Mouse (Mus musculus) small intestine, adult 2 months (tissue): ENCODE results near the gene Cd209a. TPM values are rescaled to one million over a fixed set of nuclear protein-coding genes. Genes with fewer than 3 reads are reported as not detected.

Experiments
- H3K27ac ChIP-seq: fragments of 200-500 bp; 2 replicates; pipeline ENCODE4 v1.5.1; 2012; ENCODE audit warnings: low read depth, low read length, control low read depth, inconsistent platforms; ENCODE audit not compliant: insufficient read depth
- H3K27me3 ChIP-seq: fragments of 200-500 bp; 2 replicates; pipeline ENCODE4 v1.6.1; 2012; ENCODE audit warnings: mild to moderate bottlenecking, moderate library complexity, low read length, inconsistent platforms; ENCODE audit not compliant: control insufficient read depth, insufficient read depth
- H3K36me3 ChIP-seq: fragments of 200-500 bp; 2 replicates; pipeline ENCODE4 v1.6.1; 2012; ENCODE audit warnings: mild to moderate bottlenecking, low read length, control low read depth, inconsistent platforms; ENCODE audit not compliant: control insufficient read depth, insufficient read depth
- H3K4me1 ChIP-seq: fragments of 200-500 bp; 2 replicates; pipeline ENCODE4 v1.6.1; 2012; ENCODE audit warnings: low read length, inconsistent platforms, mixed read lengths; ENCODE audit not compliant: control insufficient read depth, insufficient read depth, insufficient read length
- H3K4me3 ChIP-seq: fragments of 200-500 bp; 2 replicates; pipeline ENCODE4 v1.5.1; 2012; ENCODE audit warnings: low read depth, mild to moderate bottlenecking, control low read depth, inconsistent platforms, low read length, moderate library complexity
- CTCF ChIP-seq: fragments of 200-500 bp; IDR thresholded peaks from 2 replicates; pipeline ENCODE4 v1.5.1; 2012; ENCODE audit warnings: low read depth, mild to moderate bottlenecking, control low read depth, inconsistent platforms, low read length, moderate library complexity, mixed read lengths; ENCODE audit not compliant: insufficient replicate concordance, insufficient read length; ENCODE audit errors: extremely low read depth
- POLR2A ChIP-seq: fragments of 200-500 bp; IDR thresholded peaks from 2 replicates; pipeline ENCODE4 v1.6.1; 2012; ENCODE audit warnings: low read depth, mild to moderate bottlenecking, control low read depth, inconsistent platforms, low read length, moderate library complexity
- WGBS: fragments of 180-500 bp; shearing (Covaris S2); methylation state at CpG from one replicate; pipeline ENCODE4 v1.1.7; 2018; 5-methylcytosine and 5-hydroxymethylcytosine counted together
- polyA plus RNA-seq: library from polyadenylated mRNA; depleted of rRNA; stranded (reverse); fragments of >200 nt; gene quantifications from 2 replicates; pipeline ENCODE4 v1.2.3, GENCODE M21; 2012; rRNA removed

Cd209a gene
- polyA plus RNA-seq, 1 experiment = 0.91 TPM

- no peak within 1 kb of the TSS for H3K27ac ChIP-seq
- 62% methylated on average over 3 of the region's 3 CpGs for WGBS
- H3K36me3 ChIP-seq = no peaks in the 10 kb centered on the region
- no peaks in the 10 kb centered on the region for H3K27me3 ChIP-seq
- H3K4me3 ChIP-seq = no peak within 1 kb of the TSS
- no peaks in the 10 kb centered on the region for H3K4me1 ChIP-seq
- no peak for TF ChIP-seq POLR2A
- no peak for TF ChIP-seq CTCF
Measured at GRCm38 (mm10) chr8:3694121-3694520, 54.7 kb downstream of the Cd209a start, which contains the start of gene Fcer2a. Gene Fcer2a, minus strand, starts transcription at chr8:3694175.

Other genes starting within 250 kb of the Cd209a start
- gene Mcoln1, start 248.5 kb downstream of the Cd209a start, polyA plus RNA-seq = 123 and 389 TPM in 2 replicates
- 40.3 and 88.6 TPM in 2 replicates for gene Pnpla6, start 233.6 kb downstream of the Cd209a start, polyA plus RNA-seq
- 0.51 and 3.4 TPM in 2 replicates for gene C330021F23Rik, start 181.0 kb downstream of the Cd209a start, polyA plus RNA-seq
- 58.8 and 136 TPM in 2 replicates for gene Camsap3, start 161.7 kb downstream of the Cd209a start, polyA plus RNA-seq
- gene Xab2, start 127.7 kb downstream of the Cd209a start, polyA plus RNA-seq = 18.1 and 44.3 TPM in 2 replicates
- 1.8 and 2.5 TPM in 2 replicates for gene Pet100, start 127.4 kb downstream of the Cd209a start, polyA plus RNA-seq
- gene Pcp2, start 123.4 kb downstream of the Cd209a start, polyA plus RNA-seq = not detected in 2 replicates
- gene Stxbp2, start 118.0 kb downstream of the Cd209a start, polyA plus RNA-seq = 134 and 330 TPM in 2 replicates
- gene Retn, start 93.2 kb downstream of the Cd209a start, polyA plus RNA-seq = 0.23 and 0.38 TPM in 2 replicates
- 0.14 TPM in 1 of 2 replicates, not detected in the other for gene Mcemp1, start 83.2 kb downstream of the Cd209a start, polyA plus RNA-seq
- gene Fcor, start 76.6 kb downstream of the Cd209a start, polyA plus RNA-seq = 1.6 TPM in 1 of 2 replicates, not detected in the other
- gene Trappc5, start 72.7 kb downstream of the Cd209a start, polyA plus RNA-seq = 17.9 and 32.1 TPM in 2 replicates
- gene Fcer2a, start 54.8 kb downstream of the Cd209a start, polyA plus RNA-seq = 1.0 and 4.4 TPM in 2 replicates
- 0.11 TPM in 1 of 2 replicates, not detected in the other for gene Clec4g, start 28.3 kb downstream of the Cd209a start, polyA plus RNA-seq
- not detected in 2 replicates for gene Cd209e, start 105.3 kb upstream of the Cd209a start, polyA plus RNA-seq
- 0.56 TPM in 1 of 2 replicates, not detected in the other for gene Cd209d, start 129.6 kb upstream of the Cd209a start, polyA plus RNA-seq
- 0.47 and 0.60 TPM in 2 replicates for gene Cd209b, start 177.9 kb upstream of the Cd209a start, polyA plus RNA-seq
- gene Cd209c, start 205.8 kb upstream of the Cd209a start, polyA plus RNA-seq = 0.14 TPM in 1 of 2 replicates, not detected in the other